Mouse (Mus musculus) ovary, postnatal 10 days (tissue): ENCODE results near the gene 1700020L24Rik.

ENCODE experiments used
- DNase-seq: peaks from one replicate; pipeline ENCODE4 v3.0.0; 2022; ENCODE audit warnings: low spot score

1700020L24Rik gene

GRCm38 (mm10) chr11:83473235-83474016, 35.9 kb downstream of the 1700020L24Rik start:
- no peak for DNase-seq
